In the genomic region with DNA sequence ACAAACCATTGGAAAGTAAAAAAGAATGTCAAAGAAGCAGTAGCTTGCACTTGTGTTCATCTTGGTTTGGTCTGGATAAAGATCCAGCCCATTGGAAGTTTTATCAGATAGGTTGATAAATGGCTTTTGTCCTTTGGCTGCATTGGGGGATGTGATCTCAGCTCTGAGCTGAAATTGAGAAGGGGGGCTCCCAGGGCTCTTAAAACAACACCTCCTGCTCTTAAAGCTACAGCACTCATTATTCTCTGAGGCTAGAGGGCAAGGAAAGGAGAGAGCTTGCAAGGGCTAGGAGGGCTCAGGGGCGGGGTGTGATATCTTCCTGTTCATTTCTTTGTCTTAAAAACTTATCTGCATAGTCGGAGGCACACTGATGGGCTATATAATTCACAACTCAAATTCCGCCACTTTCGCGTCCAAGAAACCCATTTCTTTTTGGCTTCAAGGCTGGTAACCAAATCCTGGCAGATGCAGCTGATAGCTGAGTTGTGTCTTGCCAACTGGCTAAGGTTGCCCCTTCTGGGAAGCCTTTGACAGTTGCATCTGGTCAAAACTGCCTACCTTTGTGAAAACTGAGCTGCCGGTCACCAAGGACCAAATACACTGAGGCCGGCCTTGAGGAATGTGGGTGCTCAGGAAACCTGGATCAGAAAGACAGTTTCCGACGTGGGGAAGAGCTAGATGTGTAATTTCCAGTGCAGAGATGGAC, we compare ENCODE assay signal across 10 mouse cellular contexts. TPM values are rescaled to one million over a fixed set of nuclear protein-coding genes. Genes with fewer than 3 reads are reported as not detected.
DNase-seq lines count a peak whose midpoint lies in the region; ATAC-seq and TF ChIP-seq lines count a peak whose summit lies in the region.
"Had no signal": no experiment of that assay in that cellular context is flagged by ENCODE, and none has a peak within 500 bp of the region (broad histone marks: within the 10 kb centered on the region; RNA-seq: fewer than 3 reads in every experiment).

No protein-coding gene starts in this region.

- no peaks in the 10 kb centered on the region for H3K27me3 ChIP-seq in embryonic facial prominence, embryonic 15.5 days
- H3K27me3 ChIP-seq in hindbrain, embryonic 16.5 days (replicated peaks; ENCODE audit: control insufficient read depth, insufficient read depth, low read length) = no peaks in the 10 kb centered on the region
- no peaks in the 10 kb centered on the region for H3K27me3 ChIP-seq in neural tube, embryonic 12.5 days (replicated peaks)

- peak overlapping the region; percentile 93 for H3K27ac ChIP-seq in layer of hippocampus, adult 2 months
- peak overlapping the region; percentile 97 for H3K27ac ChIP-seq in embryonic facial prominence, embryonic 15.5 days (replicated peaks)
- H3K27ac ChIP-seq in hindbrain, embryonic 16.5 days (ENCODE audit: low read depth, low read length) = peak overlapping the region; percentile 20; the same call in 1 of the 2 replicates
- peak overlapping the region; percentile 39; the same call in 1 of the 2 replicates for H3K27ac ChIP-seq in neural tube, embryonic 12.5 days

- ATAC-seq in embryonic facial prominence, embryonic 15.5 days (ENCODE audit: insufficient number of reproducible peaks, low FRiP score, low TSS enrichment, low read depth) = no peak
- no peak for ATAC-seq in hindbrain, embryonic 16.5 days
- ATAC-seq in neural tube, embryonic 12.5 days (ENCODE audit: low FRiP score, low read depth) = no peak

- peak overlapping the region; percentile 77 for H3K4me2 ChIP-seq in embryonic facial prominence, embryonic 15.5 days (replicated peaks)
- H3K4me2 ChIP-seq in hindbrain, embryonic 16.5 days (ENCODE audit: low read length) = peak overlapping the region; percentile 85
- peak overlapping the region; percentile 78 for H3K4me2 ChIP-seq in neural tube, embryonic 12.5 days (replicated peaks)

- DNase-seq in layer of hippocampus, adult 2 months (ENCODE audit: low spot score in 2 of 2) = no peak
- DNase-seq in layer of hippocampus, adult 9-10 months (ENCODE audit: low spot score) = no peak
- DNase-seq in right cerebral cortex, postnatal 4 days = no peak
- no peak for DNase-seq in thymus, postnatal 4 days
- DNase-seq in layer of hippocampus, adult 8-10 months (ENCODE audit: low spot score in 2 of 2) = no peak
- DNase-seq: cerebellum, adult 2 months; kidney, postnatal 10 days had no signal

- H3K36me3 ChIP-seq in embryonic facial prominence, embryonic 15.5 days = no peaks in the 10 kb centered on the region
- H3K36me3 ChIP-seq in hindbrain, embryonic 16.5 days (ENCODE audit: control insufficient read depth, insufficient read depth, low read length) = no peaks in the 10 kb centered on the region
- H3K36me3 ChIP-seq in neural tube, embryonic 12.5 days = peaks cover 4% of the 10 kb centered on the region; the same call in 1 of the 2 replicates

- 26% methylated on average over 9 of the region's 9 CpGs for WGBS in embryonic facial prominence, embryonic 15.5 days
- WGBS in hindbrain, embryonic 16.5 days = 26% methylated on average over 9 of the region's 9 CpGs
- 33% methylated on average over 9 of the region's 9 CpGs for WGBS in neural tube, embryonic 12.5 days

- no peak for TF ChIP-seq CTCF in layer of hippocampus, adult 2 months (conservative IDR thresholded peaks at IDR 0.05)

- peaks cover 78% of the 10 kb centered on the region for H3K4me1 ChIP-seq in embryonic facial prominence, embryonic 15.5 days
- peaks cover 36% of the 10 kb centered on the region for H3K4me1 ChIP-seq in hindbrain, embryonic 16.5 days (ENCODE audit: control insufficient read depth, insufficient read depth, low read depth, low read length)
- peaks cover 69% of the 10 kb centered on the region for H3K4me1 ChIP-seq in neural tube, embryonic 12.5 days

- peak overlapping the region; percentile 73 for H3K4me3 ChIP-seq in layer of hippocampus, adult 2 months
- peak overlapping the region; percentile 76 for H3K4me3 ChIP-seq in embryonic facial prominence, embryonic 15.5 days (replicated peaks)
- H3K4me3 ChIP-seq in hindbrain, embryonic 16.5 days (ENCODE audit: low read length) = peak overlapping the region; percentile 58
- H3K4me3 ChIP-seq in neural tube, embryonic 12.5 days = peak overlapping the region; percentile 84

- H3K9me3 ChIP-seq in embryonic facial prominence, embryonic 15.5 days (replicated peaks) = no peaks in the 10 kb centered on the region
- no peaks in the 10 kb centered on the region for H3K9me3 ChIP-seq in hindbrain, embryonic 16.5 days (ENCODE audit: control insufficient read depth, low read length)
- no peaks in the 10 kb centered on the region for H3K9me3 ChIP-seq in neural tube, embryonic 12.5 days

- H3K9ac ChIP-seq in embryonic facial prominence, embryonic 15.5 days = no peak overlapping the region; the same call in 1 of the 2 replicates
- H3K9ac ChIP-seq in hindbrain, embryonic 16.5 days (ENCODE audit: low read depth, low read length) = peak overlapping the region; percentile 35; the same call in 1 of the 2 replicates
- H3K9ac ChIP-seq in neural tube, embryonic 12.5 days = peak overlapping the region; percentile 93

RNA-seq across cellular contexts. Expression of a gene that starts 18.2 kb away (rescaled TPM):
- 10 to 100 TPM; 45.9 to 53.2 TPM for total RNA-seq in layer of hippocampus, adult 2 months (2021)
- 23.0 and 24.1 TPM in 2 replicates for polyA plus RNA-seq in embryonic facial prominence, embryonic 15.5 days (2015; fragmentation: Nextera tagmentation; extraction: Ambion mirVana)
- 30.9 and 39.8 TPM in 2 replicates for polyA plus RNA-seq in hindbrain, embryonic 16.5 days (2015; fragmentation: Nextera tagmentation; extraction: Ambion mirVana)
- polyA plus RNA-seq in neural tube, embryonic 12.5 days (2016; fragmentation: Nextera tagmentation; extraction: Ambion mirVana) = 48.8 and 49.0 TPM in 2 replicates
- total RNA-seq in layer of hippocampus, adult 8-10 months (2022) = 10 to 100 TPM; 49.5 to 64.5 (median 55.7) TPM

Comparison
In these comparisons a context has a peak if more than half of its experiments do, and no peak if none do; other contexts are left out.
1. H3K27ac ChIP-seq: peak in every context shown above with its lines; median percentile 97 in embryonic facial prominence, embryonic 15.5 days; 93 in layer of hippocampus, adult 2 months; 39 in neural tube, embryonic 12.5 days; 20 in hindbrain, embryonic 16.5 days.